Mouse (Mus musculus): Measurements from ENCODE around the gene Gm973. TPM values are rescaled to one million over a fixed set of nuclear protein-coding genes. Genes with fewer than 3 reads are reported as not detected.

Gene Gm973
- 0.45 and 1.4 TPM in 2 replicates for polyA plus RNA-seq (2015; fragmentation: Nextera tagmentation; extraction: Ambion mirVana)

DNA sequence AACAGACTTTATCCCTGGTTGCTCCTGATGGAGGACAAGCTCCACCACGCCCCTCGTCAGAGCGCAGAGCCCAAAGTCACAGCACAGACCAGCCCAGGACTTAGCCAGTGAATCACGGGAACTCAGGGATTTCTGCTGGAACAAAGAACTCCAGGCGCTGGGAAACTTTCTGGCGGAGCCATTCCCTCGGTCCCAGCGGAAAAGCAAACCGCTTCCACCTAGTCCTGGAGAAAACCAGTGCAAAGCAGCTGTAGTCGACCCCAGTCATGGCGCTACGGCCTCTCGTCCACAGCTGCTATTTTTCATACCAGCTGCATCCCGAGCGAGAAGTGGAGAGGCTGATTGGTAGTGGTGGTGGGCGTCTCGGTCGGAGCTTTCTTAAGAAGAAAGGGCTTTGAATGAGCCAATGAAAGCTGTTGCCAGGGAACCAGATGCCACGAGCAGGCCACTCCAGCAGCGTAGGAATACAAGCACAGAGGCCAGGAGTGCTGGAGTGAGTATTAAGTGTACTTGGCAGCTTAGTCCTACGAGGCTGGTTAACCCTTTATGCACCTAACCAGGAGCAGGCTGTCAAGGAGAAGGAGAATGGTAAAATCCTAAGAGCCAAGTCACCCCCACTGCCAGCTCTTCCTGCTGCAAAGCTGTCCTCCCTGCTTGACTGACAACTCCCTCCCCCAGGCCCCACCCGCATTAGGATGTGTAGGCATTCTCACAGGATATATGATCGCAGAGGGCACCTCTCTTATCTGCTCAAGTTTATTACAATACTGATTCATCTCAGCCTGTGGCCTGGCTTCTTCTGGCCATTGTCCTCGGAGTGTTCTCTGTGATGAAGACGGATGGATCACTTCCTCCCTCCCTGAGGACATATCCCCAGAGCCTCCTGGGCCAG lies at the start of gene Gm973:
TSS of gene Gm973 (plus strand) at position 239 of the 892 bp plus-strand sequence.
- H3K4me2 ChIP-seq (replicated peaks) = peak within 1 kb of the TSS; percentile 64
- ATAC-seq (ENCODE audit: low FRiP score, low read depth) = peak; percentile 93
- peak within 1 kb of the TSS; percentile 98 for H3K27ac ChIP-seq
- H3K36me3 ChIP-seq = no peaks in the 10 kb centered on the region
- H3K4me3 ChIP-seq = peak within 1 kb of the TSS; percentile 41
- no peaks in the 10 kb centered on the region for H3K9me3 ChIP-seq
- 2% methylated on average over 25 of the region's 25 CpGs for WGBS
- H3K27me3 ChIP-seq = no peaks in the 10 kb centered on the region
- H3K4me1 ChIP-seq = peaks cover 40% of the 10 kb centered on the region
- H3K9ac ChIP-seq = peak within 1 kb of the TSS; percentile 64

DNA sequence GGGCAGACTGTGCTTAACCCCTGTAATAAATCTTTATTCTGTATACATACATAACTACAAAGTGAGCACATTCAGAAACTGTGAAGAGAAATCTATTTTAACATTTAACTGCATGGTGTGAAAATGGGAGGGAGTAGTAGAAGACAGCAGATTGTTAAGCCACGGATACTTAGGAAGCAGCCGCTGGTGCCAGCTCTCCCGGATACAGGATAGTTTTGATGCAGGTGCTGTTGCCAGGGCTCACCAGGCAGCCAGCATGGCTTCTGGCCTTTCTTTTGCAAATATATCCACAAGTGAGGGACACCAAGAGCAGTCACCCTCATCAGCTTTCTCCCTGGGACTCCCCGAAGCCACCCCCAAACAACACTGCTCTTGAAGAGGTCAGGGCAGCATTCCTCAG lies 46.9 kb upstream of the Gm973 start:
- ATAC-seq (ENCODE audit: low FRiP score, low read depth) = no peak
- WGBS = 31% methylated on average over 4 of the region's 4 CpGs
- peaks cover 46% of the 10 kb centered on the region for H3K4me1 ChIP-seq

DNA sequence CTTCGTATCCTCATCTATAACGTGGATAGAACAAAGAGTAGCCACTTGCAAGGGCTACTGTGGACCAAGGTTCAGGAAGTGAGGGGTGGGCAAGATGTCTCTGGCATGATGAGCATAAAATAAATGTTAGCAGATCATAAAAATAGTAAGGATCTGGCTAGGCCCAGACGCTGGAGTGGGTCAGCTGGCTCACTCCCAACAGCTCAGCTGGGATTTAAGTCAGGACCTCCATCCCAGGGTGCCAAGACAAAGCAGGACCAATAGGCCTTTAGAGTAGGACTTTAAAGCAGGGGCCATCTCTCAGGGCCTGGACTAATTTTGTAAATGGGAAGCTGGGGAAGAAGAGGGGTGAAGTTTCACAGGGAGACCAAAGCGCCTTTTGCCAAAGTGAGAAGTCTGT lies 45.3 kb upstream of the Gm973 start:
- 50% methylated on average over 4 of the region's 4 CpGs for WGBS
- peaks cover 34% of the 10 kb centered on the region for H3K4me1 ChIP-seq

More for the DNA sequence above, 46.9 kb upstream of the Gm973 start:
- Histone ChIP-seq H3K9ac (no peak overlapping the region), H3K27ac (no peak overlapping the region), H3K4me3 (no peak overlapping the region), H3K9me3 (no peaks in the 10 kb centered on the region), H3K4me2 (replicated peaks) (no peak overlapping the region), H3K27me3 (no peaks in the 10 kb centered on the region), H3K36me3 (no peaks in the 10 kb centered on the region)

DNA sequence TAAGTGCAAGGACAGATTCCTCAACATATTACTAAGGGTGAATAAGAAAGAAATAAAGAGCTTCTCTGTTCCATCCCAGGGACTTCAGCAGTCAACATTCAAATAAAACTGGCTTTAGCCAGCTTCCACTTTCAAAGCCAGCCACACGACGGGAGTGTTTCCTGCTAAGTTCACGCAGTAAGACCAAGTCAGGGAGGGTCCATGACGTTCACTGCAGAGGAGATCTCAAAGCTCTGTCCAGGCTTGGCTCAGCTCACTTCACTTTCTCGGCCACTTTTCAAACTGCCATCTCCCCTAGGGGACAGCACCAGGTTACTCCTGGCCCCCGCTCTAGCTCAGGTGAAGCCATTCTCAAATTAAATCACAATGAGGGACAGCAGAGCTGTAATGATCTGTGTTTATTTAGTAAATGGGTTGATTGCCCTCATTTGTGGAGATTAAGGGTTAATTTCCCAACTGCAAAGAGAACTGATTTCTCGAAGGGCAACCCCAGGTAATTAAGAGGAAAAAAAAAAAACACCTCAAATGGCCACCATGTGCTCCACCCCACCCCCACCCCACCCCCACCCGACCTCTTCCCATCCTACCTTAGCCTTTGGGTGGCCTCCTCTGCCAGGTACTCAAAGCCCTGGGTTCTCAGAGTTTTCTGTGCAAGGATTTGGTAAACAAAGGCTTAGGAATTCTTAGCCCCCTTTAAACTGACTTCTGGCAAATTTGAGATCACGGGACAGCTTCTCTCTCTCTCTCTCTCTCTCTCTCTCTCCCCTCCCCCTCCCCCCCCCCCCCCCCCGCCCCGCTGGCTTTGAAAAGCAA lies 43.5 kb upstream of the Gm973 start:
- Histone ChIP-seq H3K9ac (no peak overlapping the region), H3K36me3 (no peaks in the 10 kb centered on the region), H3K27ac (no peak overlapping the region), H3K4me2 (replicated peaks) (peak overlapping the region; percentile 29), H3K4me1 (peaks cover 31% of the 10 kb centered on the region), H3K27me3 (no peaks in the 10 kb centered on the region), H3K9me3 (no peaks in the 10 kb centered on the region), H3K4me3 (no peak overlapping the region)
- ATAC-seq (ENCODE audit: low FRiP score, low read depth) = no peak
- whole genome bisulfite sequencing = 7% methylated on average over 9 of the region's 11 CpGs

More for the DNA sequence above, 45.3 kb upstream of the Gm973 start:
- no peaks in the 10 kb centered on the region for H3K27me3 ChIP-seq
- H3K36me3 ChIP-seq = no peaks in the 10 kb centered on the region
- no peaks in the 10 kb centered on the region for H3K9me3 ChIP-seq
- no peak overlapping the region for H3K27ac ChIP-seq
- no peak overlapping the region for H3K4me2 ChIP-seq (replicated peaks)
- no peak overlapping the region for H3K9ac ChIP-seq
- no peak for ATAC-seq (ENCODE audit: low FRiP score, low read depth)
- H3K4me3 ChIP-seq = no peak overlapping the region

DNA sequence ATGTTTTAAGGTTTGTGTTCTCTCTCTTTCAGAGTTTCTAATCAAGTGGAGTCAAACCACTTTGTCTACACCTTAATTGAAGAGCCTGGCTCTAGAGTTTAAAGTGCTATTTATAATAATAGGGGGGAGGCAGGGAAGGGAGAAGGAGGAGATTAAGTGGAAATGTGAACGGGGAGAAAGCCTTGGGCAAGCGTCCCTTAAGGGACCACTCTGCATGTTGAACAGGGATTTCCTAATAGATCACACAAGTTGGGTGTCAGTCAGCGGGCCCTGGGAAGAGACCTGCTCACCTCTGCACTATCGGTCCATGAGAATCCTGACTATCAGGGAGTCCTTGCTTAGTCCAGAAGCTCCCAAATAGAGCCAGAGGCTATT lies 42.9 kb upstream of the Gm973 start:
- WGBS = 12% methylated on average over 4 of the region's 4 CpGs
- Histone ChIP-seq H3K27ac (no peak overlapping the region), H3K4me3 (no peak overlapping the region), H3K4me2 (replicated peaks) (peak overlapping the region; percentile 29), H3K27me3 (no peaks in the 10 kb centered on the region), H3K4me1 (peaks cover 31% of the 10 kb centered on the region), H3K9me3 (no peaks in the 10 kb centered on the region), H3K9ac (no peak overlapping the region), H3K36me3 (no peaks in the 10 kb centered on the region)
- no peak for ATAC-seq (ENCODE audit: low FRiP score, low read depth)

DNA sequence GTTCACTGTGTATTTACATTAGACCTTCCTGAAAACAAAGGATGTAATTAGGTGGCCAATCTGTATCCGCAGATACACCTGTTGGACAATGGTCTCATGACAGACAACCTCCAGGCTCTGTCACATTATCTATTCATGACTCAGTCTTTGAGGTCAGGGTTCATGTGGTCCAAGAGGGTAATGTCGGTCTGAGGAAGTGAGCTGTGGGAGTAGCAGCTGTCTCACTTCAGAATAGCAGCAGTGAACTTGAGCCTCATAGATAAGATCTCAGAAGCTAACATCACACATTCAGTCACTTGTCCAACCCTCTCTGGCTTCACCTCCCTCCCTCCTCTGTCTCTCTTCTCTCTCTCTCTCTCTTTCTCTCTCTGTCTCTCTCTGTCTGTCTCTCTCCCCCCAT lies 40.4 kb upstream of the Gm973 start:
- peaks cover 37% of the 10 kb centered on the region for H3K4me1 ChIP-seq
- no peak overlapping the region for H3K9ac ChIP-seq
- H3K36me3 ChIP-seq = no peaks in the 10 kb centered on the region
- 52% methylated on average over 2 of the region's 2 CpGs for WGBS
- no peak overlapping the region for H3K27ac ChIP-seq
- H3K27me3 ChIP-seq = no peaks in the 10 kb centered on the region
- no peak overlapping the region for H3K4me3 ChIP-seq
- H3K9me3 ChIP-seq = no peaks in the 10 kb centered on the region
- no peak overlapping the region for H3K4me2 ChIP-seq (replicated peaks)
- no peak for ATAC-seq (ENCODE audit: low FRiP score, low read depth)

DNA sequence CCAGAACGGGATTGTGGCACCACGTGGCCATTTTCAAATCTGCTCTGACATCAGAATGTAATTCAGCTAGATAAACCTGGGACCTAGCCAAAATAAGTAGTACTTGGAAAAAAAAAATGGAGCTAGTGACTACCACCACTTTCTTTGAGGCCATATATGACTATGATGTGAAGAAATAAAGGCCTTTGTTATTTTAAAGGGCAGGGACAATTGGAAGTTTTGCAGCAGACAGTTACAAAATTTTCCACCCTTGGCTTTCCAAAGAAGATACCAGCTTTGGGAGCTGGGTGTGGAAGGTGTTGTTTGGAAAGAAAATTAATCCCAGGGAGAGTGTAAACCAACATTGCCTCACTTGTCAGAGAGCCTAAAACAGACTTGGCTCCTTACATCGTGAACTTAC lies 37.2 kb upstream of the Gm973 start:
- Histone ChIP-seq H3K9ac (no peak overlapping the region), H3K4me2 (replicated peaks) (no peak overlapping the region), H3K4me3 (no peak overlapping the region), H3K27ac (no peak overlapping the region), H3K27me3 (no peaks in the 10 kb centered on the region), H3K36me3 (no peaks in the 10 kb centered on the region), H3K9me3 (no peaks in the 10 kb centered on the region), H3K4me1 (peaks cover 21% of the 10 kb centered on the region)
- no peak for ATAC-seq (ENCODE audit: low FRiP score, low read depth)
- WGBS = 80% methylated on average over 3 of the region's 3 CpGs

DNA sequence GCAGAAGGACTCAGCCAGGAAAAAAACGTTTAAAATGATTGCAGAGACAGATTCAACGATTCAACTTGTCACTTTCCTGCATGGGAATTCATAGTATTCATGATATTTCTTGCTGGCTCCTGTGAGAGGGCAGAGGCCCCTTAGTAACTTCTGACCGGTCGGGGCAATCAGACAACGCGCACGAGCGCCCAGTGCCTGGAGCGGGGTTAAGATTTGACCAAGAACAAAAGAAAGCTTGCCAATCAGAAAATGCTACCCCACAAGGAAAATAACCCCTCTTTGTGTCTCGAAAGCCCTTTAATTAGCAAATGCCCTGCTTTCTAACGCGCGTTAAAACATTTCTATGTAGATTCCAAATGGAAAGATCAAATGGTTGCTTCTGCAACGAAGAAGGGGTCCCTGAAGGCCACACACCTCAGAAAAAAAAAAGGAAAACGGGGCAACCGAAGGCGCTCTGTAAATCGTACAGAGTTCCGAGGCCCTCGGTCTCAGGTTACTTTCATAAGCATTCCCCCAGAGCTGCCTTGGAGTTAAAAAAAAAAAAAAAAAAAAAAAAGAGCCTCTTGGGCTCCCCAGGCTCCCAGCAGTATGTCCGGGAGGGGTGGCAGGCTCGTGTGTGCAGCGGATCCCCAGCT lies 35.1 kb upstream of the Gm973 start:
- Histone ChIP-seq H3K27me3 (no peaks in the 10 kb centered on the region), H3K27ac (peak overlapping the region; percentile 99), H3K9ac (peak overlapping the region; percentile 72), H3K4me1 (peaks cover 37% of the 10 kb centered on the region), H3K4me2 (replicated peaks) (peak overlapping the region; percentile 74), H3K9me3 (no peaks in the 10 kb centered on the region), H3K36me3 (0 out of 2 replicates have a peak, but pooled peaks cover 6% of the 10 kb centered on the region), H3K4me3 (peak overlapping the region; percentile 93)
- no peak for ATAC-seq (ENCODE audit: low FRiP score, low read depth)
- under 1% methylated on average over 23 of the region's 23 CpGs for WGBS

DNA sequence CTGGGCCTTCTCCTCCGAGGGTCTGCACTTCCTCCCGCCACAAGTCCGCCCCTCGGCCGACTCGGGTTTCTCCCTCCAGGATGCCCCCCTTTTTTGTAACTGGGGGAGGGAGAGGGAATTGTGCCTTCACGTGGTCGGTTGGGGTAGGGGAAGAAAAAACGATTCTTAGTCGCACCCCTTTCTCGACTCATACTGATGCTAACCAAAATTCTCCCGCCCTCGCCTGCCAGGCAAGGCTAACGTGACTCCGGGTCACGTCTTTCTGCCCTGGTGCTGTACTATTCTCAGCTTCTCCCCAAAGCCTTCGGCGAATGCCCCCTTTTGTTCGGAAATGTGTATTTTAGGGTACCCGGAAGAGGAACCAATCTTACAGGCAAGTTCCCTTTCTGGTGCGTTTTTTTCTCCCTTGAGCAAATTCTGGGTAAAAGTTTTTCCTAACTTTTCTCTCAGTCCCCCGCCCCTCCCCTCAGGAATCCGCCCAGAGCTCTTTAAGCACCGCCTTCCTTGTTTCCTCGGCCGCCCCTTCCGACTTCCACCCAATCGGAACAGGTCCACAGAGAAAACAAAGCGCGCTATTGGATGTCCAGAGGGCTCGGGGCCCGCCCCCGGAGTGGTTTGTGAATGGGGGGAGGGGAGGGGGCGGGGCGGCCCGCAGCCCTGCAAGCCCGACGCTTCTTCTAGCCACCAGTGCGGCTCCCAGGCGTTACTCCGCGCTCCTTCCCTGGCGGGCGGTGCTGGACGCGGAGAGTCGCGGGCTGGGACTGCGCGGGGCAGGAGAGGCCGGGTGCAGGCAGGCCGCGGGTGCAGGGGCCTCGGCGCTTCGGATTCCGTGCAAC lies 34.4 kb upstream of the Gm973 start:
- H3K4me2 ChIP-seq (replicated peaks) = peak overlapping the region; percentile 99
- no peaks in the 10 kb centered on the region for H3K9me3 ChIP-seq
- peaks cover 9% of the 10 kb centered on the region; the same call in 1 of the 2 replicates for H3K36me3 ChIP-seq
- H3K4me3 ChIP-seq = peak overlapping the region; percentile 93
- ATAC-seq (ENCODE audit: low FRiP score, low read depth) = peak; percentile 95
- no peaks in the 10 kb centered on the region for H3K27me3 ChIP-seq
- peak overlapping the region; percentile 99 for H3K27ac ChIP-seq
- H3K4me1 ChIP-seq = peaks cover 43% of the 10 kb centered on the region
- peak overlapping the region; percentile 98 for H3K9ac ChIP-seq
- WGBS = under 1% methylated on average over 57 of the region's 57 CpGs

DNA sequence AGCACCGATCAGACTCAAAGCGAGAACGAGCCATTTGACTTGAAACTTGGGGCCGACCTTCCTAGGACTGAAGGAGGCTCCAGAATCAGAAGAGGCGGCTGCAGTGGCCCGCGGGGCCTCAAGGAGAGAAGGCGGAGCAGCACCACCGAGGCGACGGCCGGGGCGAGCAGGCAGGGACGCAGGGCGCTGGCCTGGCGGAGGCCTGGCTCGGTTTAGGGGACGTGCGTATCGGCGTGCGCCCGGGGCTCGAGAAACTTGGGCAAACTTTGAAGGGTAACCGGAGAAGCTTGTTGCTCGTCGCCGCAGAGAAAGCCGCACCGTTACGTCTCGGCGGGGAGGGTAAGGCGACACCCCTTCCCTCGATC lies 33.8 kb upstream of the Gm973 start, which contains the start of gene Fzd7:
TSS of gene Fzd7 (plus strand) at position 94 of the 365 bp plus-strand sequence.
- peak; percentile 26; the same call in 1 of the 2 replicates for ATAC-seq (ENCODE audit: low FRiP score, low read depth)
- Histone ChIP-seq H3K4me1 (peaks cover 49% of the 10 kb centered on the region), H3K27me3 (no peaks in the 10 kb centered on the region), H3K36me3 (peaks cover 9% of the 10 kb centered on the region), H3K27ac (peak within 1 kb of the TSS; percentile 99), H3K4me3 (peak within 1 kb of the TSS; percentile 93), H3K4me2 (replicated peaks) (peak within 1 kb of the TSS; percentile 99), H3K9ac (peak within 1 kb of the TSS; percentile 98), H3K9me3 (no peaks in the 10 kb centered on the region)
- under 1% methylated on average over 35 of the region's 35 CpGs for WGBS
